Mouse (Mus musculus) limb, embryonic 15.5 days (tissue): ENCODE results near the gene Pcyox1. TPM values are rescaled to one million over a fixed set of nuclear protein-coding genes. Genes with fewer than 3 reads are reported as not detected.

Experiments used
- ATAC-seq: fragments of 200-750 bp; cut with Nextera tagmentation; 2 replicates; pipeline ENCODE4 v1.8.0; 2017; ENCODE audit warnings: low read depth, moderate TSS enrichment; ENCODE audit not compliant: insufficient number of reproducible peaks, low FRiP score, low TSS enrichment
- H3K27ac ChIP-seq: fragments of 300-500 bp; sonication (generic); 2 replicates; pipeline ENCODE4 v1.5.1; 2015; ENCODE audit warnings: moderate library complexity, mild to moderate bottlenecking, inconsistent platforms
- H3K27me3 ChIP-seq: fragments of 300-500 bp; sonication (generic); 2 replicates; pipeline ENCODE4 v1.6.1; 2015; ENCODE audit warnings: inconsistent platforms
- H3K36me3 ChIP-seq: fragments of 300-500 bp; sonication (generic); 2 replicates; pipeline ENCODE4 v1.6.1; 2015; ENCODE audit warnings: inconsistent platforms
- H3K4me1 ChIP-seq: fragments of 300-500 bp; sonication (generic); 2 replicates; pipeline ENCODE4 v1.6.1; 2015; ENCODE audit warnings: inconsistent platforms
- H3K4me2 ChIP-seq: fragments of 300-500 bp; sonication (generic); 2 replicates; pipeline ENCODE4 v1.6.1; 2015; ENCODE audit warnings: mild to moderate bottlenecking, inconsistent platforms
- H3K4me3 ChIP-seq: fragments of 300-500 bp; sonication (generic); 2 replicates; pipeline ENCODE4 v1.5.1; 2015; ENCODE audit warnings: mild to moderate bottlenecking, inconsistent platforms
- H3K9ac ChIP-seq: fragments of 300-500 bp; sonication (generic); 2 replicates; pipeline ENCODE4 v1.6.1; 2015; ENCODE audit warnings: inconsistent platforms
- H3K9me3 ChIP-seq: fragments of 300-500 bp; sonication (generic); 2 replicates; pipeline ENCODE4 v1.6.1; 2016; ENCODE audit warnings: inconsistent platforms
- WGBS: fragments of 180-500 bp; shearing (Covaris S2); methylation state at CpG from one replicate; pipeline ENCODE4 v1.1.7; 2015; 5-methylcytosine and 5-hydroxymethylcytosine counted together
- polyA plus RNA-seq: library from polyadenylated mRNA; unstranded; fragments of >200 nt; fragmentation: Nextera tagmentation; extraction: Ambion mirVana; gene quantifications from 2 replicates; pipeline ENCODE4 v1.2.1, GENCODE M21; 2015

Gene Pcyox1
- 118 and 121 TPM in 2 replicates for polyA plus RNA-seq

DNA sequence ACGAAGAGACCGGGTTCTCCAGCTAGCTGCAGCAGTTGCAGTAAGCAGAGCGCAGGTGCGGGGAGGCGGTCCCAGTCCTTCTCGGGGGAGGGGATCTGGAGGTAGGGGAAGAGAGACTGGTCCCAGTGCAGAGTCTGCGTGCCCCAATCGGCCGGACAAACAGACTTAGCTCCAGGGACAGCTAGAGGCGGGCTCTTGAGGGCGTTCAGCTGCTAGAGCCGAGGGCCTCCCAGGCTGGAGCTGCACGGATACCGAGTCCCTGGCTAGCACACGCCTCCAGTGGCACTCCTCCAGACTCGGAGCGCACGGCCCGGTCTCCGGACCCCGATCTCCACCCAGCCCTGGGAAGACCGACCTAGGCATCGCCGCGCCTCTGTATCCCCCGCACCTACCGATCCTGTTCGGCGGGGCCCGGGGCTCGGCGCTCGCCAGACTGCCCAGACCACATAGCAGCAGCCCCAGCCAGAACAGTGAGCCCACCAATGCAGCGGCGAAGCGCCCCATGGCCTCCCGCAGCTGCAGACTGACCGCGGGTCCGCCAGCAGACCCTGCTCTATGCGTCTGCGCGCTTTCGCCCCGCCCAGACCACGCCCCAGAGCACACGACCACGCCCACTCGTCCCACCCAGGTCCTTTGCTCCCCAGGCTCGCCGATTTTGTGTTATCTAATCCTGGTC lies at the start of gene Pcyox1:
Gene Pcyox1 (minus strand): TSS at position 574 of the 676 bp plus-strand sequence.
- peak within 1 kb of the TSS; percentile 93 for H3K27ac ChIP-seq
- under 1% methylated on average over 51 of the region's 51 CpGs for WGBS
- peak within 1 kb of the TSS; percentile 87 for H3K9ac ChIP-seq
- H3K27me3 ChIP-seq = no peaks in the 10 kb centered on the region
- peak within 1 kb of the TSS; percentile 96 for H3K4me3 ChIP-seq
- H3K36me3 ChIP-seq = peaks cover 8% of the 10 kb centered on the region
- no peaks in the 10 kb centered on the region for H3K9me3 ChIP-seq
- H3K4me2 ChIP-seq = peak within 1 kb of the TSS; percentile 70
- peaks cover 18% of the 10 kb centered on the region for H3K4me1 ChIP-seq
- ATAC-seq = peak; percentile 91

DNA sequence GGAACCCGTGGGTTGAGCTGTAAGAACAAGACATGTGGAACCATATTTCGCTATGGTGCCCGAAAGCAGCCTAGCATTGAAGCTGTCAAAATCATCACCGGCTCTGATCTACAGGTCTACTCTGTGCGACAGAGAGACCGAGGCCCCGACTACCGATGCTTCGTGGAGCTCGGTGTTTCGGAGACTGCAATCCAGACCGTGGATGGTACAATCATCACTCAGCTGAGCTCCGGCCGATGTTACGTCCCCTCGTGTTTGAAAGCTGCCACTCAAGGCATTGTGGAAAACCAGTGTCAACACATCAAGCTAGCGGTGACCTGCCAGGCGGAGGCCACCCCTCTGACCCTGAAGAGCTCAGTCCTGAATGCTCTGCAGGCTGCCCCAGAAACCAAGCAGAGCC lies 48.6 kb upstream of the Pcyox1 start:
- no peak overlapping the region for H3K27ac ChIP-seq
- no peaks in the 10 kb centered on the region for H3K4me1 ChIP-seq
- no peak overlapping the region for H3K9ac ChIP-seq
- no peak for ATAC-seq
- H3K36me3 ChIP-seq = peaks cover 67% of the 10 kb centered on the region
- no peaks in the 10 kb centered on the region for H3K27me3 ChIP-seq
- WGBS = 94% methylated on average over 18 of the region's 18 CpGs
- no peak overlapping the region for H3K4me3 ChIP-seq
- H3K9me3 ChIP-seq = no peaks in the 10 kb centered on the region
- no peak overlapping the region for H3K4me2 ChIP-seq

DNA sequence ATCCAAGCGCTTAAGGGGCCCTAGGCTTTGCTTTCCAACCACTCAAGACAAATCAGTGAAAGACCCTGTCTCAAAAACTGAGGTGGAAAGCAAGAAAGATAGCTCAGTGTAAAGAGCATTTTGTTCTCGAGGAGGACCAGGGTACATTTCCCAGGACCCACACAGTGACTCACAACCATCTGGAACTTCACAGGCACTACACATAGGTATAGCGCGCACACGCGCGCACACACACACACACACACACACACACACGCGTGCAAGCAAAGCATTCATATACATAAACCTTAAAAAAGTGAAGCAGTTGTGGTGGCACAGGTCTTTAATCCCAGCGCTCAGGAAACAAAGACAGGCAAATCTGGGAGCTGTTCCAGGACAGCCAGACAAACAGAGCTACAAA lies 44.6 kb upstream of the Pcyox1 start:
- WGBS = 97% methylated on average over 10 of the region's 10 CpGs
- H3K4me1 ChIP-seq = peaks cover 6% of the 10 kb centered on the region
- no peaks in the 10 kb centered on the region for H3K9me3 ChIP-seq
- no peak for ATAC-seq
- H3K9ac ChIP-seq = no peak overlapping the region
- H3K27ac ChIP-seq = no peak overlapping the region
- H3K36me3 ChIP-seq = peaks cover 39% of the 10 kb centered on the region
- no peaks in the 10 kb centered on the region for H3K27me3 ChIP-seq
- H3K4me2 ChIP-seq = no peak overlapping the region
- H3K4me3 ChIP-seq = no peak overlapping the region

DNA sequence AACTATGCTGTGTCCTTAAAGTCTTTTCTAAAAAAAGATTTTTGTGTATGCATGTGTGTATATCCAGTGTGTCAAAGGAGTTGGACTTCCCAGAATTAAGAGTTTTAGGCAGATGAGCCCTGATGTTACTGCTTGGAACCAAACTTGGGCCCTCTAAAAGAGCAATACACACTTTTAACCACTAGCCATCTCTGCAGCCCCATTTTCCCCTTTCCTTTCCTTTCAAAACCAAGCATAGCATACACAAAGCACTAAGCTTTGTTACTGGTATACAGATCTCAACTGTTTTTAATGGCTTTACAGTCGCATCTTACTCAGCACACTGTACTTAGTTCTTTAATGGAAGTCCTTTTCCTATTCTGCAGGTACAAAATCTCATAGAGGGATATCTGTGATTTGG lies 42.6 kb upstream of the Pcyox1 start:
- 80% methylated on average over 1 of the region's 1 CpGs for WGBS
- Histone ChIP-seq H3K36me3 (peaks cover 42% of the 10 kb centered on the region), H3K9me3 (no peaks in the 10 kb centered on the region), H3K27me3 (no peaks in the 10 kb centered on the region), H3K4me1 (peaks cover 6% of the 10 kb centered on the region), H3K9ac (peak overlapping the region; percentile 74), H3K4me3 (peak overlapping the region; percentile 73), H3K4me2 (peak overlapping the region; percentile 78), H3K27ac (peak overlapping the region; percentile 99)
- ATAC-seq = no peak

DNA sequence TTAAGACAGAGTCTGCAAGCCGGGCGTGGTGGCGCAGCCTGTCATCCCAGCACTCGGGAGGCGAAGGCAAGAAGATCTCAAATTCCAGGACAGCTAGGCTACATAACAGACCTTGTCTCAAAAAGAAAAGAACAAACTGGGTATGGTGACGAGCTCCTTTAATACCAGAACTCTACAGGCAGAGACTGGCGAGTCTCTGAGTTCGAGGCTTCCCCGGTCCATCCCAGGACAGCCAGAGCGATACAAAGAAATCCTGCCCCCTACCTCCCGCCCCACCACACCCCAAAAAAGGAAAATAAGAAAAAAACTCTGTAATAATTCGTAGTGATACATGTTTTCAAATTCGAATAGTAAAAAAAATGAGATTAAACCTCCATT lies 42.2 kb upstream of the Pcyox1 start:
- H3K9ac ChIP-seq = peak overlapping the region; percentile 74
- H3K27me3 ChIP-seq = no peaks in the 10 kb centered on the region
- H3K4me1 ChIP-seq = peaks cover 6% of the 10 kb centered on the region
- WGBS = 4% methylated on average over 13 of the region's 13 CpGs
- H3K9me3 ChIP-seq = no peaks in the 10 kb centered on the region
- H3K36me3 ChIP-seq = peaks cover 42% of the 10 kb centered on the region
- no peak for ATAC-seq
- H3K27ac ChIP-seq = peak overlapping the region; percentile 99
- H3K4me2 ChIP-seq = peak overlapping the region; percentile 78
- peak overlapping the region; percentile 73 for H3K4me3 ChIP-seq

DNA sequence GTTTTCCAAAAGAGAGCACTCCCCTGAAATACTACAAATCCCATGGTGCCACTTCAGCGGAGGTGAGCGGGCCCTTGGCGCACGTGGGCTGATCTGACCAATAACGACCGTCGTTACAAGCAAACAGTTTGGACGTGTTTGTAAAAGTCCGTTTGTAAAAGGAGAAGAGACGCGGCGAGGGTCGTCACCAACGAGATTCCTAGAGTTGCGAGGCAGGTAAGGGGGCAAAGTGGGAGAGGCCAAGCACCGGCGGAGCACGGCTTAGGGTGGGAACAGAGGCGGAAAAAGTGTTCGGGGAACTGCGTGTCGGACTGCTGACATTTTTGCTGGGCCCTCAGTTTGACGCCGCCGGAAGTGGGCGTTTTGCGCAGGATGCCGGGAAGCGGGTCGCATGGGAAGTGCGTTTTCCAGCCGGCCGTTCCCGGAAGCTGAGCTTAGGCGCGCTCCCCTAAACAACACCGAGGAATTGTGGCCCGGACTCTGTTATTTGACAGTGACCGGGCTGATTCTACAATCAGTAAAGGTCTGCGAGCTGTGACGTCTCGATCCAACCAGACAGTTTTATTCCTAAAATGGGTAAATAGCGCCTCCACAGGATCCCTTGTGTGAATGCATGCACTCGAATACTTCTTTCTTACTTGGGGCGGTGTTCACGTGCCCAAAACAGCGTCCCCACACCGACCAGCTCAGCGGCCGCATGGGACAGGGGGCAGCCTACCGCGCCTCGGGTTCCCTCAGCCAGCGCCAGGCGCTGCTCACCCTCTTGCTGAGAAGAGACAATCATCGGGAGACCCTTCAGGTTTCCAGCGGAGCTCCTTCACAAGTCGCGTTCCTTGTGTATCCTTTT lies 41.5 kb upstream of the Pcyox1 start, which contains the start of gene C87436:
Gene C87436 (plus strand): TSS at position 103 of the 847 bp plus-strand sequence.
- no peaks in the 10 kb centered on the region for H3K27me3 ChIP-seq
- peak; percentile 91 for ATAC-seq
- H3K4me2 ChIP-seq = peak within 1 kb of the TSS; percentile 78
- peak within 1 kb of the TSS; percentile 74 for H3K9ac ChIP-seq
- under 1% methylated on average over 59 of the region's 59 CpGs for WGBS
- H3K36me3 ChIP-seq = peaks cover 41% of the 10 kb centered on the region
- H3K4me1 ChIP-seq = peaks cover 6% of the 10 kb centered on the region
- H3K4me3 ChIP-seq = peak within 1 kb of the TSS; percentile 73
- peak within 1 kb of the TSS; percentile 99 for H3K27ac ChIP-seq
- H3K9me3 ChIP-seq = no peaks in the 10 kb centered on the region

DNA sequence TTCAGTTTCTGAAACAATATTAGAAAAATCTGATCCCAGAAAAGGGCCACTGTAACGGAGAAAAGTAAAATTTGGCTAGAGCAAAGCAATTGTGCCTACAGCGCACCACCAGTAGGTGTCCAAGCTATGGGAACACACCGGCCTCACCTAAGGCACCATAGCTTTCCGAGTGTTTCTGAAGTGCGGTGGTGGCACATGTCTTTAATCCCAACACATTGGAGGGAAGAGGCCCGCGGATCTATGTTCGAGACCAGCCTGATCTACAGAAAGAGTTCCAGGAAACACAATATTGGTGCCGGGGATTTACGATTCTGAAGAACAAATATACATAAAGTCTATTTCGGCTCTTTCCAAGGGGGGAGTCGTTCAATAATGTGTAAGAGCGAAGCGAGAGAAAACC lies 40.8 kb upstream of the Pcyox1 start:
- Histone ChIP-seq H3K27me3 (no peaks in the 10 kb centered on the region), H3K9ac (peak overlapping the region; percentile 74), H3K4me3 (peak overlapping the region; percentile 73), H3K27ac (peak overlapping the region; percentile 99), H3K4me2 (peak overlapping the region; percentile 59), H3K36me3 (peaks cover 40% of the 10 kb centered on the region), H3K9me3 (no peaks in the 10 kb centered on the region), H3K4me1 (peaks cover 6% of the 10 kb centered on the region)
- ATAC-seq = peak; percentile 66; the same call in 1 of the 2 replicates
- WGBS = 1% methylated on average over 14 of the region's 14 CpGs

DNA sequence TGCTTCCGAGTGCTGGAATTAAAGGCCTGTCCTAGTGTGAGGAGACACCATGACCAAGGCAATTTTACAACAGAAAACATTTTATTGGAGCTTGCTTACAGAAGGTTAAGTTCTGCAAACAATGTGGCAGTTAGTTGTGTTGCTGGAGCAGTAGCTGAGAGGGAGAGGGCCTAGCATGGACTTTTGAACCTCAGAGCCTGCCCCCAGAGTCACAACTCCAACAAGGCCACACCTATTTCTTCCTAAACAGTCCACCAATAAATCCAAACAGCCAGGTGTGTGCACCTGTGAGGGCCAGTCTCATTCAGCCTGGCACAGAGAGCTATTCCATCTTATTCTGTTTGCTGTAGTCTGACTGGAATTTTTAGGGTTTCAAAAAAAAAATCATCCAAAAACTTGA lies 36.7 kb upstream of the Pcyox1 start:
- no peak overlapping the region for H3K4me2 ChIP-seq
- peaks cover 57% of the 10 kb centered on the region for H3K36me3 ChIP-seq
- WGBS = 74% methylated on average over 1 of the region's 1 CpGs
- H3K27me3 ChIP-seq = no peaks in the 10 kb centered on the region
- no peak overlapping the region for H3K4me3 ChIP-seq
- no peaks in the 10 kb centered on the region for H3K4me1 ChIP-seq
- no peak for ATAC-seq
- no peak overlapping the region for H3K27ac ChIP-seq
- H3K9me3 ChIP-seq = no peaks in the 10 kb centered on the region
- H3K9ac ChIP-seq = no peak overlapping the region

DNA sequence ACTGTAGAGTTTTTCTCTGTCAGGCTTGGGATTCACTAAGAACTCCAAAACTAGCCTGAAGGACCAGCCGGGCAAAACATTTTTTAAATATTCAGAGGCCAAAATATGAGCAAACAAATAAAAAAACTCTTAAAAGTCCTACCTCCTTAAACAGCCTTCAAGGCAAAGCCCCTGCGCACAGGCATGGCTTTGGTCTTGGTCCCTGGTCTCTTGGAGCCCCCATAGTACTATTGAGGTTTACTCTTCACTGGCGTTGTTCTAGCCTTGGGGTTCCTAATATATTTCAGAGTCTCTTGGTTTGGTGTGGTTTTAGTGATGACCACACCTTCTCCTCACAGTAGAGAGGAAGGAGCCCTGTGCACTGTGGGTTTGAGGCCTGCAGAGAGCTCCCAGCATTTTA lies 34.6 kb upstream of the Pcyox1 start:
- no peak for ATAC-seq
- peaks cover 79% of the 10 kb centered on the region for H3K36me3 ChIP-seq
- H3K9me3 ChIP-seq = no peaks in the 10 kb centered on the region
- no peaks in the 10 kb centered on the region for H3K27me3 ChIP-seq
- no peak overlapping the region for H3K27ac ChIP-seq
- H3K4me1 ChIP-seq = no peaks in the 10 kb centered on the region
- H3K4me2 ChIP-seq = no peak overlapping the region
- no peak overlapping the region for H3K9ac ChIP-seq
- H3K4me3 ChIP-seq = no peak overlapping the region
- 95% methylated on average over 3 of the region's 3 CpGs for WGBS

DNA sequence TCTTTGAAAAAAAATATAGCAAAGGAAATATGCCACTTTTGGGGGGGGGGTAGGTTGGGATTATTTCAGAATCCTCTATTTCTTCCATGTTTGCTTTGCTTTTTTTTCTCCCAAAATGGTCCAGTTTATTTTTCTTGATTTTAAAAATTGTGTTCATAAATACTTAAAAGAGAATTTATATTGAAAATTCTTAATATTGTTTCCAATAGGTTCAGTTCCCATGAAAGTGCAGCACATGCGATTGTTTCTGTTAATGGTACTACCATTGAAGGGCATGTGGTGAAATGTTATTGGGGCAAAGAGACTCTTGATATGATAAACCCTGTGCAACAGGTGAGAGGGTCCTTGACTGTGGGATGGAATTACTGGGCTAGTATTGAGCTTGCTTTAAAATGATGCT lies 29.4 kb upstream of the Pcyox1 start, which contains the start of gene Gm44790:
Gene Gm44790 (plus strand): TSS at position 301 of the 400 bp plus-strand sequence.
- Histone ChIP-seq H3K27ac (no peak within 1 kb of the TSS), H3K9ac (no peak within 1 kb of the TSS), H3K4me2 (no peak within 1 kb of the TSS), H3K27me3 (no peaks in the 10 kb centered on the region), H3K9me3 (no peaks in the 10 kb centered on the region), H3K36me3 (peaks cover 62% of the 10 kb centered on the region), H3K4me3 (no peak within 1 kb of the TSS), H3K4me1 (no peaks in the 10 kb centered on the region)
- WGBS = 98% methylated on average over 1 of the region's 1 CpGs
- ATAC-seq = no peak

DNA sequence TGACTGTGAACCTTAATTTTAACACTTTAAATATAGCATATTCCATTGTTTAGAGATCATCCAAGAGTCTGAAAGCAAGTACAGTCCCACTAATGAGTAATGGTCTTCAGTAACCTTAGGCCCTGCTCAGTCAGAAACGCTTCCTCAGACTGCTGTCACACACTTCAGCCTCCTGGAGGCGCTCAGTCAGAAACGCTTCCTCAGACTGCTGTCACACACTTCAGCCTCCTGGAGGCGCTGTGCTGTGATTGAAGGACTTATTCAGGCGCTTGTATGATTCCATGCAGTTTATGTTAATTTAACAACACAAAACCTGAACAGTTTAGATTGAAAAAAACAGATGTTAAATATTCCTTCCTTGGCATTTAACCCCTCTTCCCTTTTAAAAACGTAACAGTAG lies 23.5 kb upstream of the Pcyox1 start:
- H3K9me3 ChIP-seq = no peaks in the 10 kb centered on the region
- H3K27me3 ChIP-seq = no peaks in the 10 kb centered on the region
- H3K27ac ChIP-seq = no peak overlapping the region
- no peak overlapping the region for H3K4me2 ChIP-seq
- no peak for ATAC-seq
- WGBS = 77% methylated on average over 6 of the region's 6 CpGs
- H3K9ac ChIP-seq = no peak overlapping the region
- H3K36me3 ChIP-seq = peaks cover 68% of the 10 kb centered on the region
- no peaks in the 10 kb centered on the region for H3K4me1 ChIP-seq
- no peak overlapping the region for H3K4me3 ChIP-seq

DNA sequence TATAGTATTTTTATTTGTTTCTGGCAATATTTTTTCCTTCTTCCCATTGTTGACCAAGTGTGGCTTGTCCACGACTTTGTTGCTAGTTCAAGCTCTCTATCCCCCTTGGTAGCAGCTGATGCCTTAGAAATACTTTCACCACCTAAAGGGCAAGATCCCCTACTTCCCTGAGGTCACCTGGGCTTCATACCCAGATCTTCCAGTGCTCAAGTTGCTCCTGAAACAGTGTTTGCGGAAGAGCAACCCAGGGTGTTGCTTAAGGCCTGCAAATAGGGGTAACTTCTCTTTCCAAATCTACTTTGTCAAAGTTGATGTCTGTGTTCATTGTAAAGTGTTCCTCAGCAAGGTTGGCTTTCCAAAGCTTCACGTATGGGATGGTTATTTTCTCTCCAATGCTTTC lies 22.3 kb upstream of the Pcyox1 start:
- H3K27ac ChIP-seq = no peak overlapping the region
- peaks cover 65% of the 10 kb centered on the region for H3K36me3 ChIP-seq
- H3K4me3 ChIP-seq = no peak overlapping the region
- H3K9me3 ChIP-seq = no peaks in the 10 kb centered on the region
- WGBS = 88% methylated on average over 3 of the region's 3 CpGs
- no peaks in the 10 kb centered on the region for H3K27me3 ChIP-seq
- no peak for ATAC-seq
- no peaks in the 10 kb centered on the region for H3K4me1 ChIP-seq
- no peak overlapping the region for H3K9ac ChIP-seq
- no peak overlapping the region for H3K4me2 ChIP-seq
